ENCODE assay signal across 20 mouse cellular contexts in the genomic region with DNA sequence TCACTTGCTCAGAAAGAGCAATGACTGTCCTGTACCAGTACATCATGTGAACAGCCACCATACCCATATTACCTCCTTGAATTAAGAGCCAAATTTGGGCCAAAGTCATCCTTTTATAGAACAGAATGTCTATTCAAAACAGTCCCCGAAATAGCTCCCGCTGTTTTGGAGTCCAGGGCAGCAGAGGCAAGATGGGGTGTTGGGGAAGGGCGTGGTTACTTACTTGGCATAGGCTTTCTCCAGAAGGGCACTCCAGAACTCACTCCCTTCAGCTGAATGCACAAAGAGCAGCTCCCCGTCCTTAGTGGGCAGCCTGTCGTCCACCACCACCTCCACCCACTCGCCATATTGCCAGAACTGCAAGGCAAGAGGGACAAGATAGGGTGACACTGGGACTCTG. TPM values are rescaled to one million over a fixed set of nuclear protein-coding genes. Genes with fewer than 3 reads are reported as not detected.
DNase-seq lines count a peak whose midpoint lies in the region; TF ChIP-seq lines count a peak whose summit lies in the region.
"Had no signal": no experiment of that assay in that cellular context is flagged by ENCODE, and none has a peak within 500 bp of the region (broad histone marks: within the 10 kb centered on the region; RNA-seq: fewer than 3 reads in every experiment).

No protein-coding gene starts in this region.

- peaks cover 26% of the 10 kb centered on the region for H3K36me3 ChIP-seq in myocyte (ENCODE audit: control insufficient read depth, insufficient read depth)

- H3K79me2 ChIP-seq in myocyte (ENCODE audit: control insufficient read depth, insufficient read depth): peaks cover 47% of the 10 kb centered on the region

- H3K4me3 ChIP-seq in layer of hippocampus, adult 2 months: no peak overlapping the region
- H3K4me3 ChIP-seq in myocyte: no peak overlapping the region
- H3K4me3 ChIP-seq: embryonic facial prominence, embryonic 15.5 days; erythroblast, embryonic 14.5 days; forebrain, embryonic 10.5 days; heart, embryonic 10.5 days; hindbrain, embryonic 12.5 days had no signal

- peak overlapping the region; percentile 18 for H3K4me2 ChIP-seq in myocyte (ENCODE audit: low read depth)
- H3K4me2 ChIP-seq: embryonic facial prominence, embryonic 15.5 days; hindbrain, embryonic 12.5 days had no signal

- TF ChIP-seq CTCF in layer of hippocampus, adult 2 months (conservative IDR thresholded peaks at IDR 0.05): no peak

- no peak for TF ChIP-seq POLR2A in myocyte (IDR thresholded peaks at IDR 0.05; ENCODE audit: insufficient read length, low read depth)

- DNase-seq in layer of hippocampus, adult 2 months (ENCODE audit: low spot score in 2 of 2): no peak
- no peak for DNase-seq in layer of hippocampus, postnatal 36 days
- peak; percentile 61 for DNase-seq in lung, postnatal 25 days (ENCODE audit: low spot score)
- no peak for DNase-seq in lung, postnatal 14 days
- no peak for DNase-seq in urinary bladder, postnatal 14 days (ENCODE audit: low spot score)
- no peak for DNase-seq in cerebellum, adult 11 months
- DNase-seq: adrenal gland, adult 2 months; adrenal gland, postnatal 25 days; cerebellum, adult 8-10 months; cerebellum, postnatal 14 days; embryo, embryonic 11 days; gastrocnemius, postnatal 25 days; heart, postnatal 10 days; heart, postnatal 4 days had no signal

- peak overlapping the region; percentile 1; the same call in 1 of the 2 replicates for H3K27ac ChIP-seq in layer of hippocampus, adult 2 months
- H3K27ac ChIP-seq: embryonic facial prominence, embryonic 15.5 days; forebrain, embryonic 10.5 days; heart, embryonic 10.5 days; hindbrain, embryonic 12.5 days had no signal

- no peaks in the 10 kb centered on the region for H3K27me3 ChIP-seq in myocyte (ENCODE audit: control insufficient read depth, insufficient read depth, insufficient read length)
- H3K27me3 ChIP-seq: embryonic facial prominence, embryonic 15.5 days; hindbrain, embryonic 12.5 days had no signal

- H3ac ChIP-seq in myocyte (ENCODE audit: control insufficient read depth, insufficient read length): no peak overlapping the region

TF ChIP-seq in myocyte, 11 proteins besides CTCF, POLR2A, EP300 and RAD21:
- no peak for TF ChIP-seq SRF (IDR thresholded peaks at IDR 0.05; ENCODE audit: control insufficient read depth, insufficient read length, low read depth)
- no peak for TF ChIP-seq USF1 (IDR thresholded peaks at IDR 0.05; ENCODE audit: low read depth)
- no peak for TF ChIP-seq REST (IDR thresholded peaks at IDR 0.05; ENCODE audit: insufficient read depth, insufficient read length)
- no peak for TF ChIP-seq E2F4 (IDR thresholded peaks at IDR 0.05; ENCODE audit: insufficient read depth)

RNA-seq across cellular contexts. Expression of gene Capn2, which starts 25.6 kb away (rescaled TPM):
- total RNA-seq in layer of hippocampus, adult 2 months (2021): 10 to 100 TPM; 56.4 to 61.1 TPM
- 10 to 100 TPM; 57.9 to 59.5 TPM for total RNA-seq in layer of hippocampus, postnatal 36 days (2021)
- polyA plus RNA-seq in myocyte (2012; fragmentation: generic; extraction: Trizol): 148 TPM
